Mouse (Mus musculus) layer of hippocampus, adult 2 months (tissue): ENCODE data around the gene Cdkal1. TPM values are rescaled to one million over a fixed set of nuclear protein-coding genes. Genes with fewer than 3 reads are reported as not detected.

Source experiments
- DNase-seq, 2 experiments: peaks; one replicate each; pipeline ENCODE4 v3.0.0; 2022; ENCODE audit warnings: low spot score in 2 of 2
- H3K27ac ChIP-seq: fragments of 200-600 bp; 2 replicates; pipeline ENCODE4 v1.8.1; 2022
- H3K4me3 ChIP-seq: fragments of 200-600 bp; 2 replicates; pipeline ENCODE4 v1.8.1; 2022; ENCODE audit warnings: mild to moderate bottlenecking
- CTCF ChIP-seq: fragments of 200-600 bp; conservative IDR thresholded peaks from 2 replicates; pipeline ENCODE4 v1.8.1; 2022; ENCODE audit warnings: antibody characterized with exemption, mild to moderate bottlenecking, moderate library complexity
- total RNA-seq, 2 experiments: library from RNA; stranded (reverse); gene quantifications; 2 replicates each; pipeline ENCODE4 v1.2.3; 2021

The Cdkal1 gene
- total RNA-seq, 2 experiments from 2014 or later: 29.9 to 31.7 TPM

GRCm38 (mm10) chr13:29650576-29651236 lies 204.8 kb downstream of the Cdkal1 start:
- no peak overlapping the region for H3K27ac ChIP-seq

GRCm38 (mm10) chr13:29649593-29649992 lies 205.9 kb downstream of the Cdkal1 start:
- H3K4me3 ChIP-seq: no peak overlapping the region
- DNase-seq: no peak
- TF ChIP-seq CTCF: no peak
- no peak overlapping the region for H3K27ac ChIP-seq

More at GRCm38 (mm10) chr13:29650576-29651236, 204.8 kb downstream of the Cdkal1 start:
- no peak for TF ChIP-seq CTCF
- H3K4me3 ChIP-seq: no peak overlapping the region
- no peak for DNase-seq

DNA sequence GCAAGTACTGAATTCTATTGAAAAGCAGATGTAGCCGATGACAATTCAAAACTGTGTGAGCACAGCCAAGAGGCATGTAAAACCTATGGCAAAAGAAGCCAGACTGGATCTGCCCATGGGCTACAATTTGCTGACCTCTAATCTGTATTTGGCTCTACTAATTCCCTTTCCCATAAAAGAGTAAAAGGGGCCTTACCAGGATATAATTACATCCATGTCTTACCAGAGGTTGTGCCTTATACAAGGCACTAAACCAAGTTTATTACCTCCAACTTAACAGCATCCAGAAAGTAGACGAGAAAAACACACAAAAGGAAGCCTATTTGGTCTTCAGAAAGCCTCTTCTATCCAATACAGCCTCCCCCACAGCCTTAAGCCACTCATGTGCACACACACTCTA lies 213.2 kb downstream of the Cdkal1 start:
- no peak for TF ChIP-seq CTCF
- H3K4me3 ChIP-seq: no peak overlapping the region
- no peak overlapping the region for H3K27ac ChIP-seq
- no peak for DNase-seq

DNA sequence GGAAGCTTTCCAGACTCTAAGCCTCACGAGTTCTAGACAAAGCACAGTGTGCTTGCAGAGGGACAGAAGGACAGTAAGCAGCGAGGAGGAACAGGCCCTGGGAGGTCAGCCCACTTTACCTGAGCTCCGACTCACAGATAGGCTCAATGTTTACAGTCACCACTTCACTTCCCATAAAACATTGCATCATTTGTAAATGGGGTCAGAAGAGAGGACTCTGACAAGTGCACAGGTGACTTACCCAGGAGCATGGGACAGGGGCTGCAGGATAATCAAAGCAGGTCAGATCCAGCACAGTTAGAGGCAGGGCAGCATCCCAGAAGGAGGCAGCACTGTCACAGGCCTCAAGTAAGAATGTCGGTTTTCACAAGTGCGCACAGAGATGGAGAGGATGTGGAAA lies 214.3 kb downstream of the Cdkal1 start:
- Histone ChIP-seq H3K4me3 (no peak overlapping the region), H3K27ac (no peak overlapping the region)
- no peak for DNase-seq
- no peak for TF ChIP-seq CTCF

DNA sequence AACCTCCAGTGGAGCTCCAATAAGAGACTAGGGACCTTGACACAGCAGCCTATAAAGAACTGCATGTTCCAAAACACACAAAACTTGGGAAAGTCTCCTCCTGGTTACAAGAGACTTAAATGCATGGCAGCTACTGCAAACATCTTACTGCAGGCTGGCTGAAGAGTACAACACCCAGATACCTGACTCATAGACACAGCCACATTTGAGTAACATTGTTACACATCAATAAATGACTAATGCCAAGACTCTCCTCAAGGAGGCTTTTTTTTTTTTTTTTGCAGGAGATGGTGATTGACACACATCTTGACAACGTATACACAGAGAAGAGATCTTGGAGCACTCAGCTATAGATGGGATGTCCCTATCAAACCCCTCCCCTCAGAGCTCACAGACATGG lies 215.3 kb downstream of the Cdkal1 start:
- no peak overlapping the region for H3K4me3 ChIP-seq
- no peak for DNase-seq
- no peak for TF ChIP-seq CTCF
- H3K27ac ChIP-seq: no peak overlapping the region

GRCm38 (mm10) chr13:29638303-29638702 lies 217.2 kb downstream of the Cdkal1 start:
- no peak for TF ChIP-seq CTCF
- no peak for DNase-seq
- Histone ChIP-seq H3K27ac (no peak overlapping the region), H3K4me3 (no peak overlapping the region)

DNA sequence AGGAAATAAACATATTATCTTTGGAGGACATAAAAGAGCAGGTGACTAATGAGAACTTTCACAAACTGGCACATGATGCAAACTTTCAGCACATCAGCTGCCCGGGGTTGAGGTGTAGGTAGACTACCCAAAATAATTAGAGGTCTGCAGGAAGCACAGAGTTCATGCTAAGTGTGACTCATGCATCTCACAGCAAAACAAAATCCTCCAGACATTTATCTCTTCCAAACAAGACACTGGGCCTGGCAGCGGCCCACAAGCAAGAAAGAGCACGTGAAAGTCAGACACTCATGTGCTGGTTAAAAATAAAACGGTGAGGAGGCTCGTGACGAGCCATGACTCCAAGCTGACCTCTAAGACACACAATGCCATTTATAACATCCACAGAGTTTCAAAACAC lies 217.7 kb downstream of the Cdkal1 start:
- Histone ChIP-seq H3K4me3 (no peak overlapping the region), H3K27ac (no peak overlapping the region)
- TF ChIP-seq CTCF: no peak
- no peak for DNase-seq

DNA sequence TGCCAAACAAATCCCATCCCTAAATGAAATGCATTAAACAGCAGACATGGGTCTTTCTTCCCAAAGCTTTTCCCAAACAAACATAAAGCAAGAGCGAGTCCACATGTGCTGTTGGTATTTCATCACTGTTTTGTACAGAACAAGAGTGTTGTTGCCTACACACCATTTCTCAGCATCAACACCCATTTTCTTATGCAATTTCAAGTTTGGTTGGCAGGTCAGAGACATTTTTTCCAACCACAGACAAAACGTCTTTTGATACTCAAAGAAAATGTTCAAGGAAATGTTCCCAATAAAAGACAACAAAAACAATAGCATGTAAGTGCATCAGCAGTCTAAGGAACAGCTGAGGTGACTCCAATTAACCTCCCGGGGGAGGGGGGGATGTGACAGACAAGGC lies 219.9 kb downstream of the Cdkal1 start:
- no peak for TF ChIP-seq CTCF
- no peak overlapping the region for H3K27ac ChIP-seq
- H3K4me3 ChIP-seq: no peak overlapping the region
- DNase-seq: no peak

DNA sequence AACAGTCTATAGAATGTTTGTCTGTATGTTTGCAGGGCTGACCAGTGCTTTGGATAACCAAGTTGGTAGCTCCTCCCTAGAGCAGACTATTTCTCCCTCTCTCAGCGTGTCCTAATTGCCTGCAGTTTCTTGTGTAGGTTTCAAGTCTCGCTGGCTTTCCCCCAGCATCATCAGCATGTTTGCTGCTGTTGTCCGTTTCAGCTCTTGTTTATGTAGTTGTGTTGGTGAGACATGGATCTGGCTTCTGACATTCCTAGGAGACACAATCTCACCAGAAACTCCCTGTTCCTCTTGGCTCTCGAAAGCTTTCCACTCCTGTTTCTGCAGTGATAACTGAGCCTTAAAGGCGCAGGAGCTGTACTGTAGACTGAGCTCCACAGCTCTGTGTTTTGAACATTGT lies 224.1 kb downstream of the Cdkal1 start:
- DNase-seq: no peak
- no peak overlapping the region for H3K4me3 ChIP-seq

GRCm38 (mm10) chr13:29628607-29629006 lies 226.9 kb downstream of the Cdkal1 start:
- H3K27ac ChIP-seq: no peak overlapping the region
- DNase-seq: no peak
- H3K4me3 ChIP-seq: no peak overlapping the region
- TF ChIP-seq CTCF: no peak

More for the DNA sequence above, 224.1 kb downstream of the Cdkal1 start:
- TF ChIP-seq CTCF: no peak
- no peak overlapping the region for H3K27ac ChIP-seq

GRCm38 (mm10) chr13:29627438-29628124 lies 227.9 kb downstream of the Cdkal1 start:
- no peak overlapping the region for H3K4me3 ChIP-seq
- no peak overlapping the region for H3K27ac ChIP-seq
- no peak for DNase-seq
- no peak for TF ChIP-seq CTCF

DNA sequence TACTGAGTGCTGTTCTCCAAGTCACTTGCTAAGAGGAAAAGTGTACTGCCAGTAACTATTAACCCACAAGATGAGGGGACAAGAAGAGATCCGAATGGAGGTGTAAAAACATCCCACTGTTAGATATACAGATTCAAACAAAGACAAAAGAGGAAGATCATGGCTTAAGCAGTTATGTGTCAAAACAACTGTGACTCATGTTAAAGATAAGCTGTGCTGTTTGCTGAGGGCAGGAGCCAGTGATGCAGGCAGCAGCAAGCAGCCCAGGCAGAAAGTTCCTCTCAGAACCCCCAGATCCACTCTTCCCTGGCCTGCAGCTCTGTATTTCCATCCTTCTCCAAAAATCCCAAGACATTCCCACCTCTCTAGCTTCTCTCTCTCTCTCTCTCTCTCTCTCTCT lies 230.5 kb downstream of the Cdkal1 start:
- TF ChIP-seq CTCF: no peak
- DNase-seq: no peak
- no peak overlapping the region for H3K4me3 ChIP-seq
- no peak overlapping the region for H3K27ac ChIP-seq

DNA sequence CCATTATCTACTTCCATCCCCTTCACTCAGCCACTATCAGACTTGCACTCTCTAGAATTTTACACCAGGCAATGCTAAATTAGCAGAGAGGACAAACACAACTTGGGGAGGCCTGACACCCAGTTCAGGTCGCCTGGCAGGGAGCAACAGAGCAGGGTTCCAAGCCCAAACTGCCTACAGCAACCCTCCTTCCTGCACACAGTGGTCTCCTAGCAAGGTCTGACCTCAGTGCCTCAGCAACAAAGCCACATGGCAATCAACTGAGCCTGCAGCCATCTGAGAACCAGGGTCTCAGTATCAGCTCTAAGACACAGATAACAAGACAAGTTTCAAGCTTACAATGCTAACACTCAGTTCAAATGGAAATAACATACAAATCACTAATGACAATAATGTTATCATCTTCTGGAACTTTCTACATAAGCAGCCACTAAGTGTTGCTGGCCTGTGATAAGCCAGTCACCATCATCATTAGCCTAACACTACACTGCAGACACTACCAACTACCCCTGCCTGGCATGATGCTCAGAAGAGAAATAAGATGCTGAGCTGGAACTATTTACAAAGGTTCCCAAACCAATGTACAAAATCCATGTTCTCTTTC lies 231.7 kb downstream of the Cdkal1 start:
- no peak for DNase-seq
- Histone ChIP-seq H3K27ac (no peak overlapping the region), H3K4me3 (no peak overlapping the region)
- no peak for TF ChIP-seq CTCF

GRCm38 (mm10) chr13:29621881-29622280 lies 233.6 kb downstream of the Cdkal1 start:
- no peak for DNase-seq
- Histone ChIP-seq H3K27ac (no peak overlapping the region), H3K4me3 (no peak overlapping the region)
- TF ChIP-seq CTCF: no peak
